Mouse (Mus musculus): ENCODE data around the gene Chd2.

GRCm38 (mm10) chr7:73391518-73392321 lies 149.9 kb downstream of the Chd2 start:
- no peak for TF ChIP-seq CTCF (IDR thresholded peaks at IDR 0.05; ENCODE audit: borderline replicate concordance, control insufficient read depth, extremely low read depth, insufficient read depth, low read length, poor library complexity)
- TF ChIP-seq POLR2A (IDR thresholded peaks at IDR 0.05; ENCODE audit: control insufficient read depth, extremely low read depth, insufficient read depth, low read length, poor library complexity), result no peak
